Mouse (Mus musculus): ENCODE results near the gene Prim1.

The Prim1 gene

DNA sequence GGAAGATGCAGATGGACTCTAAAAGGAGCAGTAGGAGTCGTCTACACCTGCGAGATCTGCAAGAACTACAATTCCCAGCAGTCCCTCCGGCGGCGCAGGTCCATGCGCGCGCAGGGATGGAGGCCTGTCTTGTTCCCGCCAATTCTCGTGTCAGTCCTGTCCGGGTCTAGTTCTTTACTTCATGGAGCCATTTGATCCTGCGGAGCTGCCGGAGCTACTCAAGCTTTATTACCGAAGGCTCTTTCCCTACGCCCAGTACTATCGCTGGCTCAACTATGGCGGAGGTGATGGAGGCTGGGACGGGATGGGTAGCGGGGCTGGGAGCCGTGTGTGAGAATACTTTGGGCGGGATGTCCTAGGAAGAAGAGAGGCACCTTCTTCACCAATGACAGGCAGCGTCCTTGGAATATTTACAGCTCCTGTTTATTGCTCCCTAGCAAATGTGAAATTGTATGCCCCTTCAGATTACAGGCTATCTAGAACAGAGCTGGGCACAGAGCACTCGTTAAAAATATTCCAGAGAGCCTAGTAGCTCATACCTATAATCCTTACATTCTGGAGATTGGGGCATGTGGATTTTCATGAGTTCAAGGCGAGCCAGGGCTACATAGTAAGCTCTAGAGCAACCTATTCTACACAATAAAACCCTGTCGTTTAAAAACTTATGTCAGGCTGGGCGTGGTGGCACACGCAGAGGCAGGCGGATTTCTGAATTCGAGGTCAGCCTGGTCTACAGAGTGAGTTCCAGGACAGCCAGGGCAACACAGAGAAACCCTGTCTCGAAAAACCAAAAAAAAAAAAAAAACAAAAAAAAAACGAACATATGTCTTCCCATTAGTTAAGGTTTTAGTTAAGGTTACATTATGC lies at the start of gene Prim1:
TSS of gene Prim1 (plus strand) at position 101 of the 867 bp plus-strand sequence.
- peak; percentile 93 for DNase-seq (ENCODE audit: low read depth, low spot score)

DNA sequence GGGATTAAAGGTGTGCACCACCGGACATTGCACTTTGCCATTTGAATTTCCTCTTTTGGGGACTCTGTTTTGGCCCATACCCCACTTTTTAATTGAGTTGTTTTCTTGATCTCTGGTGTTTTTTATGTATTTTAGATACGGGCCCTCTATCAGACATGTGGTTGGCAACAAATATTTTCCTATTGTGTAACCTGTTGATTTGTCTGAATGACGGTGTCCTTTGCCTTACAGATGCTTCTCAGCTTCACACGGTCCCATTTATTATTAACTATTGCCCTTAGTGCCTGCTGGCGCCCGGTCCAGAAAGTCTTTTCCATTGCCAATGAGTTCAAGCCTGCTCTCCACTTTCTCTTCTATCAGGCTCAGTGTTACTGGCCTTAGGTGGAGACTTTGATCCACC lies 48.5 kb upstream of the Prim1 start:
- DNase-seq (ENCODE audit: low read depth, low spot score) = no peak

DNA sequence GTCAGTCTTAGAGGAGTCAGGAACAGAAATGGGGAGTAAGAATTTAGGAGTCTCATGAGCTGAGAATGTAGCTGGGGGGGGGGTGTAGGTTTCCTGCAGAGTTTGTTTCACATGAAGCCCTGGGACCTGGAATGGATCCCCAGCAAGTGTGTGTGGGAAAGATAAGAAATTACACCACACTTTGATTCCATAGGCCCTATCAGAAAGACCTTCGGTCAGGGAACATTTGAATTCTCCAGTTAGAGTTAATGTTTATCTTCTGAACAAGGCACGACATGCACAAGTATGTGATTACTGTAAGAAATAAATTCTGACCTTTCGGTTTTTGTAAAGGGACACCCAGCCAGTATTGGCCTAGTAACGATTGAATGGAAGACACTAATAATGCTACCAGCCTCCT lies 45.1 kb upstream of the Prim1 start:
- DNase-seq (ENCODE audit: low read depth, low spot score) = no peak

DNA sequence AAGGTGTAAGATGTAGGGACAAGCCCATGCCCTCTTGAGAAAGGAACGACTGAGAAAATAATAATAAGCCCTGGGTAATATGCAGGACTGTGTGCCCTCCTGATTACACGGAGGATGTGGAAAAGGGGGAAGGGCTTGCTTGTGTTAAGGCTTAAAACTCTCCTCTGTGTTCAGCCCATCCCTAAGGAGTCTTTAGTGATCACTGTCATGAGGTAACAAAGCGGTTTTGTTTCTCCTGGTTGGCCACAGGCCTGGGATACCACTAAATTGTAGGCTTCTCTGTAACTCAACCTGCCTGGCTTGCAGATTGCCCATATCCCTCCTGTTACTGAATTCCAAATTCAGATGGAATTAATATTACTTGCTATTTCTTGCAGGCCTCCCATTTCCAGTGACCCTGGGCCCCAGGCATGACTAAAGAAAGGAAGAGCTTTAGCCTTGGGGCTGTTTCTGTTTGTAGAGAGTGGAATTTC lies 44.6 kb upstream of the Prim1 start:
- DNase-seq (ENCODE audit: low read depth, low spot score) = no peak

DNA sequence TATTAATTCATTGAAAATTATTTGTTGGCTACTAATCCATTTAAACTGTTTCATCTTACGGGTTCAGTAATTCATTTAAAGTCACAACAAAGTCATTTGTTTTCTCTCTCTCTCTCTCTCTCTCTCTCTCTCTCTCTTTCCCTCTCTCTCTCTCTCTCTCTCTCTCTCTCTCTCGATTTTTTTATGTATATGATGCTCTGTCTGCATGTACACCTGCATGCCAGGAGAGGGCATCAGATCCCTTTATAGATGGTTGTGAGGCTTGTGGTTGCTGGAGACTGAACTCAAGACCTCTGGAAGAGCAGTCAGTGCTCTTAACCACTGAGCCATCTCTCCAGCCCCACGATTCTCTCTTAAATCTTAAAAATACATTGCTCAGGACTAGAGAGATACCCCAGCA lies 43.8 kb upstream of the Prim1 start:
- DNase-seq (ENCODE audit: low read depth, low spot score) = peak; percentile 34

DNA sequence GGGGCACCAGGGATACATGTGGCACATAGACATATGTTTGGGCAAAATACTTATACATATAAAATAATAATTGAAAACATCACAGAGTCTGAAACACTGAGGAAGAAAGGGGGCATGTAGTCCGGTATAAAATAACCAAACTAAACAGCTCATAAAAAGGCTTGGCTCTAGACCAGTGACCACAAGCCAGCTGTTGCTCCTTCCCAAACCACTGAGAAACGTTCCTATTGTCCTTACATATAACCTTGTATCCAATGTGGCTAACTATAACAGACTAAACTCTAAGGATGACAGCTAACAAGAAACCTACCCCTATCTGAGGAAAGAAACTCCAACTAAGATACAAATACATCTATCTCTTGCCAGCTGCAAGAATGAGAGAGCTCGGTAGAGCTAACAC lies 40.9 kb upstream of the Prim1 start:
- no peak for DNase-seq (ENCODE audit: low read depth, low spot score)

DNA sequence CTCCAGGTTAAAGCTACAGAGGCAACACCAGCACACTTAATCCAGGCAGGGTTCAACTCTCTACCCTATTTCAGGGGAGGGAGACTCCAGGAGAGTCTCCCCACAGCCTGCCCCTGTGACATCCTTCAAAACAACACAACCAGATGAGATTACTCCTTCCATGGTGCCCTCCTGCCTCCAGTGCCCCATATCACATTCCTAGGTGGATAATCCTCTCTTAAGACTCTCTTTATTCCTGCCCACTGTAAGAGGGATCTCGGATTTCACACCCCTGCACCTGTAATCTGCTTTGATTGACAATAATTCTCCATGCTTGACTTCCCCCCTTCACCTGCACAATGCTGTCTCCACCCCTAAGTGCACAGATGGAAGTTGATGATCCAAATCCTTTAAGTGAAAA lies 39.5 kb upstream of the Prim1 start:
- DNase-seq (ENCODE audit: low read depth, low spot score) = no peak

DNA sequence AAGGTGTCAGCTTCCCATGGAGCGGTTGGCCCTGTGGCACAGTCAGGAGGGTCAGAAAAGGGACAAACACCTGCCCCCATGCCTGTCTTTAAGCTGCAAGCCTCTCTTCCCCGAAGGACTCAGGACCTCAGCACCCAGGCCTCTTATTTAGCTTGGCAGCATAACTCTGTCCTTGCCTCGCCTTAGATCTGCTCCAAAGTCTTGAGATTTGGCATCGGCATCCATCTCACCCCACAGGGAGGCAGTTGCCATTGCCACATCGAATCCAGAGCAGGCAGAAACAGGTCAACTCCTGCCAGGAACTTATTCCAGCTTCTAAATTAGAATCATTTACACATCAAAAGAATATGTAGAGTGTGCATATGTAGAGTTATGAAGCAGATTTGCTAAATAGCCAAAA lies 30.3 kb upstream of the Prim1 start:
- no peak for DNase-seq (ENCODE audit: low read depth, low spot score)

DNA sequence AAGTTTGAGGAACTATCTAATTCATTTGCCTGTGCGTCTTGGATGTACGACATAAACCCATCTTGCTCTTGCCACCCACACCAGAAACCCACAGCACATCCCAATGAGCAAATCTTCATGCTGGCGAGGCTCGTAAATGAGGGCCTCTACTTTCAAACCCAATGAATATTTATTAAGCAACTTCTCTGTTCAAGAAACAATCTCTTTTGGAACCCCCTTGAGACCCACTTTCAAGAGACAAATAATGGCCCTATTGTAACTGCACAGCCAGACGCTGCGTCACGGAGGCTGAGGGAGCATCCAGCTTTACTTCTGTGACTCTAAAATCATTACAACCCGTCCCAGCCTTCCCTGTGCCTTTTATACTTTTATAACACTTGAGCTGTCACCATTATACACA lies 29.4 kb upstream of the Prim1 start:
- no peak for DNase-seq (ENCODE audit: low read depth, low spot score)

DNA sequence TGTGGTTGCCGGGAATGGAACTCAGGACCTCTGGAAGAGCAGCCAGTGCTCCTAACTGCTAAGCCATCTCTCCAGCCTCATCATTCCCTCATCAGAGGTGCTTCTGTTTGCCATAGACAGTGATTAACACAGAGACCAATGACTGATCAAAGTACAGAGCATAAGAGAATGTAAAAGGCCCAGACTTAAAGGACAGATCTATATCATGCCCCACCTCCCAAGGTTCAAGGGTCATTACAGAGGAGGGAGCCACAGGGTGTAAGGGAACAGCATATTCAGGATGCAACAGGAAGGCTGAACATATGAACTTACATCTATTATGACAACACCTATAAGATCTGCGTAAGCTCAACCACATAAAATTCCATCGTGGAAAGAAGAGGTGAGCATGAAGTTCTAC lies 18.3 kb upstream of the Prim1 start:
- DNase-seq (ENCODE audit: low read depth, low spot score) = no peak

DNA sequence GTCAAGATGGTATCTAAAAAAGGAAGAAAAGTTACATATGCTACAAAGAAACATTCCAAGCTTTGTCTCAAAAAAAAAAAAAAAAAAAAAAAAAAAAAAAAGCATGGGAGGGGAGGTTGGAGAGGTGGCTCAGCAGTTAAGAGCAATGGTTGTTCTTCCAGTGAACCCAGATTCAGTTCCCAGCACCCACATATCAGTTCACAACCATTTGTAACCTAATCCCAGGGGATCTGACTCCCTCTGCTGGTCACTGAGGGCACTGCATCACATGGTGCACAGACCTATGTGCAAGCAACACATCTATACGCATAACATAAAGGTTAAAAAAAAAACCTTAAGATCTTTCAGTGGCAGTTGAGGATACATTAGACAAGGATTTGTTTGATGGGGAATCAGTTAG lies 16.7 kb upstream of the Prim1 start:
- peak; percentile 54 for DNase-seq (ENCODE audit: low read depth, low spot score)

DNA sequence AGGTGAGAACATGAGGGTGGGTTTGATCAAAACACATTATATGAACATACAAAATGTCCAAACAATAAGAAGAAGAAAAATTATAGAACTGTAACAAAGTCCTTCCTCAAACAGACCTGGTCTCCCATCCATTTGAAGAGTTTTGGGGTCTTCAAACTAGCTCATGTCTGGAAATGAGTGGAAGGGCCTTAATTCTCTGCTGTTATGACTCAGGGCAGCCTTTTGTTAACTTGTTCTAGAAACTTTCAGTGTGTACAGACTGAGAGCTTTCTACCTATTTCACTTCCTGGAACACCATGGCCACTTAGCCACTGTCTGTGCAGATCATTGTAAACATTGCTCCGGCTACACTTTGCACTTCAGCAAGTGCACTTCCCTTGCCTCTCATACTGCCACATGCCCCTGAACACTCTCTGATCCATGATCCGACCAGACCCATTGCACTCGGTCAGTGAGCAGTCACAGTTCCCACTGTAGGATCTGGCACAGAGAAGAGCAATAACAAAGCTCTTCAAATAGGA lies 11.6 kb upstream of the Prim1 start:
- DNase-seq (ENCODE audit: low read depth, low spot score) = no peak

DNA sequence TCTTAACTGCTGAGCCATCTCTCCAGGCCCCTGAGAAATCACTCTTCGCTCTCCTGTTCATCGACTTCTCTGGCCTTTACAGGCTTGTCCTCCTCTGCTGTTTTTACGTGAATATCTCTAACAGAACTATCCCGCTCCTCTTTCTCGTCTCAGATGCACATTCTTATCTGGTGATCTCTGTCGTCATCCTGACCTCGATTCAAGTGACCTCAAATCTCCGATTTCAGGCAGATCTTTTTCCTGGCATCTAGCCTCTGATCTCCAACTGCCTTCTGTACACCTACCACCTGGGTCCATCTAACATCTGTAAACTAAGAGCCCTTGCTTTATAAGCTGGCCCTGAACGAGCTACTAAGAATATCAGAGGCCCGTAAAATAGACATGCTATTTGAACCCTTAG lies 10.1 kb upstream of the Prim1 start:
- no peak for DNase-seq (ENCODE audit: low read depth, low spot score)

DNA sequence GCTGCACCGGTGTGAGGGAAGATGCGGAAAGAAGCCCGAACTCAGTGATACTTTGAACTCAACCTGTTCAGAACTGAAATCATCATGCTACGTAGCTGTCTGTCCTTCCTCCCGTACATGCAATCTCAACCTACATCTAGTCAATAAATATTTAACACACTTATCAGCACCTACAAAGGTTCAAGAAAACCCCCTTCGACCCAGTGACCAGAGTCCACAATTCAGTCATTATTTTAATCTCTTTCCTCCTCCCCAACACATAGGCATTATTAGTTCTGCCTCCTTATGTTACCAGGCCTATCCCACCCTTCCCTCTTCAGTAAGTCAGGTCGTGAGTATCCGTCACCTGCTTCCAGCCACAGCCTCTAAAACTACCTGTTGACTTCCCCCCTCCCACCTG lies 9.5 kb upstream of the Prim1 start:
- DNase-seq (ENCODE audit: low read depth, low spot score) = no peak

DNA sequence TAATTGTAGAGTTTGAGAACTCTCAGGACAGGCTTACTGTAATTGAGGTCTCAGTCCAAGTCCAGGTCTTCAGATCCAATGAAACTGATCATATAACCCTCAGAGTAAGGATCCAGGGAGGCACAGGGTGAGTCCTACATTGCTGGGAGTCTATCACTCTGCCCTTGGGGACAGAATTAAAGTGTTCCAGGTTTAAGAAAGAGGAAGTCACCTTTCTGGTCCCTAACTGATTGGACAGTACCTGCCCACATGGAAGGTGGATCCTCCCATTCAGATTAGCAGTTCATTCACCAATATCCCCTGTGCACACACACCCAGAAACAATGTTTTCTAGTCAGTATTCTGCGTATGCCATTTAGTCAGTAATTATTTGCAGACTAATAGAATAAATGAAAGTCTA lies 7.5 kb upstream of the Prim1 start, which contains the start of gene Hsd17b6:
TSS of gene Hsd17b6 (minus strand) at position 166 of the 400 bp plus-strand sequence.
- DNase-seq (ENCODE audit: low read depth, low spot score) = no peak

DNA sequence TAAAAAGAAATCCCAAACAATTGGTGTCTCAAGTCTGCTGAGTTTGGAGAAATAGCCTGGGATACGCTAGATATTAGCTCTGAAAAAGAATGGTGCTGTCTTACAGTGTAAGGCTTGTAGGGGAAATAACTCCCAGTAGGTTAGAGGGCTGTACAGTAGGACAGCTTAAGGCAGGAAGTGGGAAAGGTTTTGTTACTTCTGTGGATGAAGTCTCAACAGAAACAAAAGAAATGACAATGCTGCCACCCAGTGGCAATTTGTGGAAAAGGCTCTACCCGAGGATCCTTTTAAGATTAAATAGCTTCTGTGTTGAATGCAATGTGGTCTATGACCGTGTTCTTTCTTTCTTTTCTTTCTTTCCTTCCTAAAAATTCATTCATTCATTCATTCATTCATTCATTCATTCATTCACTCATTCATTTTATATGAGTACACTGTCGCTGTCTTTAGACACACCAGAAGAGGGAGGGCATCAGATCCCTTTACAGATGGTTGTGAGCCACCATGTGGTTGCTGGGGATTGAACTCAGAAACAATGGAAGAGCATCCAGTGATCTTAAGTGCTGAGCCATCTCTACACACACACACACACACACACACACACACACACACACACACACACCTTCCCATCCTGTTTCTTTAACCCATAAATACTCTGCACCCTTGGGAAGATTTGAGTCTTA lies 6.6 kb upstream of the Prim1 start:
- DNase-seq (ENCODE audit: low read depth, low spot score) = peak; percentile 85

DNA sequence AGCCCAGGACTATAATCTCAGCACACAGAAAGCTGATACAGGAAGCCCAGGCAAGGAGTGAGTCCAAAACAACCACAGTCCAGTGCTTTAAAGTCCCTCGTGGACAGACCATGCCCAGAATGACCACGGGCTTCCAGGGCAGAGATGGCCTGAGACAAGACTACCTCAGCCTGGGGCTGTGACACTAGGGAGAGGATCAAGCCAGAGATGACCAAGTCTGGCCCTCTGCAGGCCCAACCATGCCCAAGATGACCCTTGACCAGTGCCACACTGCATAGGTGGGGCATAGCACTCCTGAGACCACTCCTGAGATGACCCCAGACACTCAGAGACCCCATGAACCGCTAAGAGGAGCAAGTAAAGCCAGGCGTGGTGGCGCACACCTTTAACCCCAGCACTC lies 5.2 kb upstream of the Prim1 start:
- no peak for DNase-seq (ENCODE audit: low read depth, low spot score)

DNA sequence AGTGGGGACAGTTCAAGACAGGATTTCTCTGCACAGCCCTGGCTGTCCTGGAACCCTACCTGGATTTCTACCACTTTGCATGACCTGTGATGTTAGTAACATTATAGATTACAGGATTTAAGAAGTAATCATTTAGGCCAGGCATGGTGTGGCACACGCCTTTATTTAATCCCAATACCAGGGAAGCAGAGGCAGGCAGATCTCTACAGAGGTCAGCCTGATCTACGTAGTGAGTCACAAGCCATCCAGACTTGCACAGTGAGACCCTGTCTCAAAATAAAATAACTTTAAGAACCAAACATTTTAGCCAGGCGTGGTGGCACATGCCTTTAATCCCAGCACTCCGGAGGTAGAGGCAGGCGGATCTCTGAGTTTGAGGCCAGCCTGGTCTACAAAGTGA lies 7.2 kb downstream of the Prim1 start:
- DNase-seq (ENCODE audit: low read depth, low spot score) = no peak

DNA sequence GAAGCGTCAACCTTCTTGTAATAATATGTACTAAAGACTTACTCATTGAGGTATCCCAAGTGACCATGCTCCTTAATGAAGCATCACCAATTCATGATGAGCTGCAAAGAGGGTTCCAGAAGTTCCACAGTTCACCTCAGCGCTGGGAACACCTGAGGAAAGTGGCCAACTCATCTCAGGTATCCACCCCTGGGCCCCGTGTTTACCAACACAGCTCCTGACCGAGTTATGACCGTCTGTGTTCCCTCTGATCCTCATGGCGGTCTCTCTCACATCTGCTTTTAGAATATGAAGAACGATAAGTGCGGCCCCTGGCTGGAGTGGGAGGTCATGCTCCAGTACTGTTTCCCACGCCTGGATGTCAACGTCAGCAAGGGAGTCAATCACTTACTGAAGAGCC lies 8.5 kb downstream of the Prim1 start:
- DNase-seq (ENCODE audit: low read depth, low spot score) = no peak

DNA sequence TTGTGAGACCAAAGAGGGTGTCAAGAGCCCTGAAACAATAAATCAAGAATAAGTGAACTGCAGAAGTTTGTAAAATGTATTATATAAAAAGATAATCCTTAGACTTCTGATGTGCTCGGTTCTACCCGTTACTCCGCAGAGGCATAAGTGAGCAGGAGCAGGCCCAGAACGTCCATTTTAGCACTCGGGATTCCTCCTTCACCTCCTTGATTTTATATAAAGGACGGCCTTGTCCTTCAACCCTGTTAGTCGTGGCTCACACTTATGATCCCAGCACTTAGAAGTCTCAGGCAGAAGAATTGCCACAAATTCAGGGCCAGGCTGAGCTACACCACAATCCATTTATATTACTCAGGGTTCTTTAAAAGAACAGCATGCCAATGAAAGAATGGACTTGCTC lies 15.0 kb downstream of the Prim1 start:
- no peak for DNase-seq (ENCODE audit: low read depth, low spot score)

DNA sequence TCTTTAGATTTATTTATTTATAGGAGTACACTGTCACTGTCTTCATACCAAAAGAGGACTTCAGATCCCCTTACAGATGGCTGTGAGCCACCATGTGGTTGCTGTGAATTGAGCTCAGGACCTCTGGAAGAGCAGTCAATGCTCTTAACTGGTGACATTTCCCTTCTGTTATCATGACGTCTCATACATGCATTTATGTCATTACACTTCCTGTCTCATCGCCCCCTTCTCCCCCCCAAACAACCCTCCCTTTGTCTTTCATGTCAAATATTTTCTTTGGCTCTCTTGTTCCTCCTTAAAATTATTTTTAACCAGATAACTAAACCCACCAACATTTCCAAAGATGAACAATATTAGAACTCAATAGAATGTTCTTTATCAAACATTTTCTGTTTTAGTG lies 15.9 kb downstream of the Prim1 start:
- DNase-seq (ENCODE audit: low read depth, low spot score) = no peak

DNA sequence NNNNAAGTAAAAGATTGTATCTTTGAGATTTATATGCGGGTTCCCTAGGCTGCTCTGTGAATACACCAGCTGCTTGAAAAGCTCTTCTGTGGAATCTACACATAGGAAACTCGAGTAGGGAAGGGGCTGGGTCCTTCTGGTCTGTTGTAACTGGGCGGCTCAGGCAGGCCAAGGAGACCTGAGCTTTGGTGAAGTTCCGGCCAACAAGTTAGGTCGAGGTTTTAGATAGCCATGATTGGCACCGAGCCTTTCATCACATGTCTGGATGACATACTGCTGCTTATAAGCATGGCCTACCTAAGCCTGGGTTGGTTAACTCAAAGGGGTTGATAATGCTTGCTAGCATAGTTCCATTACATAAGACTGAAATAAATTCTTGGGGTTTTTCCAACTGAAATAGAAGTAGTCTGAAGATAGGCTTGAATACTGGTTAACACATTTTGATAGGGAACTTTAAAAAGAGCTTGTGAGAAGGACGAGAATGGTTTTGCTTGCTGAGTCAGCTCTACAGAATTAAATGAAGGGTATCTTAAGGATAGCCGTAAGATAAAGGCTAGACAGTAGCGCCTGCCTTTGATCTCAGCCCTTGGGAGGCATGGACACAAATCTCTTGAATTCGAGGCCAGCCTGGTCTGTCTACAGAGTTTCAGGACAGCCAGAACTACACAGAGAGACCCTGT lies 21.9 kb downstream of the Prim1 start:
- peak; percentile 48 for DNase-seq (ENCODE audit: low read depth, low spot score)

Measured in ES-CJ7 (cell line).